Mouse (Mus musculus) heart, postnatal 0 days (tissue): Measurements from ENCODE around the gene Cxcl17. TPM values are rescaled to one million over a fixed set of nuclear protein-coding genes. Genes with fewer than 3 reads are reported as not detected.
"Not testable (repeated sequence)": the region's sequence is repeated elsewhere in the genome, so short reads cannot be mapped to it uniquely, and the experiment has no call there.

Experiments
- ATAC-seq: fragments of 200-750 bp; cut with Nextera tagmentation; 2 replicates; pipeline ENCODE4 v1.8.0; 2017; ENCODE audit warnings: low read depth, moderate number of reproducible peaks, moderate library complexity; ENCODE audit not compliant: insufficient read depth
- DNase-seq: peaks from one replicate; pipeline ENCODE4 v3.0.0-alpha.2; 2016; ENCODE audit warnings: low spot score
- H3K27ac ChIP-seq: fragments of 300-500 bp; sonication (generic); 2 replicates; pipeline ENCODE4 v1.5.1; 2014; ENCODE audit warnings: low read depth, mild to moderate bottlenecking
- H3K27me3 ChIP-seq: fragments of 300-500 bp; sonication (generic); 2 replicates; pipeline ENCODE4 v1.6.1; 2014; ENCODE audit warnings: low read length, mixed read lengths; ENCODE audit not compliant: control insufficient read depth, insufficient read depth
- H3K36me3 ChIP-seq: fragments of 300-500 bp; sonication (generic); replicated peaks from 2 replicates; pipeline ENCODE4 v1.6.1; 2014; ENCODE audit warnings: low read length, mixed read lengths; ENCODE audit not compliant: control insufficient read depth, insufficient read depth
- H3K4me1 ChIP-seq: fragments of 300-500 bp; sonication (generic); 2 replicates; pipeline ENCODE4 v1.6.1; 2014; ENCODE audit warnings: antibody characterized with exemption; ENCODE audit not compliant: control insufficient read depth, insufficient read depth
- H3K4me2 ChIP-seq: fragments of 300-500 bp; sonication (generic); 2 replicates; pipeline ENCODE4 v1.6.1; 2014; ENCODE audit warnings: low read depth, mild to moderate bottlenecking, low read length, moderate library complexity
- H3K4me3 ChIP-seq: fragments of 300-500 bp; sonication (generic); 2 replicates; pipeline ENCODE4 v1.5.1; 2014; ENCODE audit warnings: low read depth, low read length
- H3K9ac ChIP-seq: fragments of 300-500 bp; sonication (generic); replicated peaks from 2 replicates; pipeline ENCODE4 v1.6.1; 2014; ENCODE audit warnings: low read depth, low read length, mixed read lengths
- H3K9me3 ChIP-seq: fragments of 300-500 bp; sonication (generic); replicated peaks from 2 replicates; pipeline ENCODE4 v1.6.1; 2016; ENCODE audit warnings: low read length; ENCODE audit not compliant: control insufficient read depth
- CTCF ChIP-seq: IDR thresholded peaks from 2 replicates; pipeline ENCODE4 v1.5.1; 2016; ENCODE audit warnings: antibody characterized with exemption, control low read depth, low read depth
- EP300 ChIP-seq: IDR thresholded peaks from 2 replicates; pipeline ENCODE4 v1.6.1; 2016; ENCODE audit warnings: antibody characterized with exemption, low read depth
- WGBS: fragments of 180-500 bp; shearing (Covaris S2); extraction: QIAGEN DNeasy Blood & Tissue Kit; methylation state at CpG from one replicate; pipeline ENCODE4 v1.1.7; 2014; 5-methylcytosine and 5-hydroxymethylcytosine counted together
- polyA plus RNA-seq: library from polyadenylated mRNA; unstranded; fragments of >200 nt; fragmentation: Nextera tagmentation; extraction: Ambion mirVana; gene quantifications from 2 replicates; pipeline ENCODE4 v1.2.1, GENCODE M21; 2015
- total RNA-seq: library from RNA; depleted of rRNA; stranded (reverse); fragments of >200 nt; gene quantifications from 2 replicates; pipeline ENCODE4 v1.2.3, GENCODE M21; 2014; ENCODE audit warnings: low replicate concordance

Cxcl17 gene
- total and polyA plus RNA-seq, 2 experiments from 2014 or later: 0.42 TPM; not detected in 1

- no peaks in the 10 kb centered on the region for H3K4me1 ChIP-seq
- H3K27me3 ChIP-seq: no peaks in the 10 kb centered on the region
- H3K9ac ChIP-seq: no peak overlapping the region
- H3K36me3 ChIP-seq: no peaks in the 10 kb centered on the region
- TF ChIP-seq EP300 (no peak), CTCF (no peak)
- DNase-seq (no peak), ATAC-seq (no peak)
- H3K4me3 ChIP-seq: no peak overlapping the region
- H3K4me2 ChIP-seq: no peak overlapping the region
- no peaks in the 10 kb centered on the region for H3K9me3 ChIP-seq
- WGBS: 71% methylated on average over 4 of the region's 4 CpGs
- H3K27ac ChIP-seq: no peak overlapping the region
Observed at GRCm38 (mm10) chr7:25429886-25430784, 17.4 kb upstream of the Cxcl17 start.

GRCm38 (mm10) chr7:25428321-25428720 is 15.6 kb upstream of the Cxcl17 start:
- Histone ChIP-seq H3K27me3 (peaks cover 3% of the 10 kb centered on the region; the same call in 1 of the 2 replicates), H3K9me3 (no peaks in the 10 kb centered on the region), H3K4me3 (no peak overlapping the region), H3K9ac (no peak overlapping the region), H3K4me1 (no peaks in the 10 kb centered on the region), H3K4me2 (no peak overlapping the region), H3K36me3 (no peaks in the 10 kb centered on the region), H3K27ac (no peak overlapping the region)
- TF ChIP-seq CTCF (no peak), EP300 (no peak)
- no peak for ATAC-seq
- WGBS: 68% methylated on average over 3 of the region's 3 CpGs
- DNase-seq: no peak

DNA sequence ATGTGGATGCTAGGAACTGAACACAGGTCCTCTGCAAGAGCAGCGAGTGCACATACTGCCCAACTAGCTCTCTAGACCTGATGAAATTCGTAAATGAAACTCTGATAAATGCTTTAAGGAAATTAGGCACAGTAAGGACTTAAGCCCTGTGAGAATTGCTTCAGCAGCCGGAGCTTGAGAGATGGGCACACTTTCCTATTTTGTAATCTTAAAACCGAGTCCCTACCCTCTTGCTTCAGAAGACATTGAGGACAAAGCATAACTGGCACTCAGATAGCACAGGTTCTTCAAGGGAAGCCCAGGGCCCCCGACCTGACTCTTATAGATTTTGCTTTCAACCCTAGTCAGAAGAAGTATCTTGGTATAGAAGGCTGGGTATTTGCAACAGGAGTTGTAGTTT is 14.5 kb upstream of the Cxcl17 start:
- Histone ChIP-seq H3K9me3 (no peaks in the 10 kb centered on the region), H3K27me3 (peaks cover 15% of the 10 kb centered on the region; the same call in 1 of the 2 replicates), H3K4me3 (no peak overlapping the region), H3K4me2 (no peak overlapping the region), H3K4me1 (no peaks in the 10 kb centered on the region), H3K27ac (no peak overlapping the region), H3K9ac (no peak overlapping the region), H3K36me3 (no peaks in the 10 kb centered on the region)
- TF ChIP-seq CTCF: no peak
- TF ChIP-seq EP300: no peak
- DNase-seq: no peak
- no peak for ATAC-seq
- WGBS: 67% methylated on average over 5 of the region's 5 CpGs

DNA sequence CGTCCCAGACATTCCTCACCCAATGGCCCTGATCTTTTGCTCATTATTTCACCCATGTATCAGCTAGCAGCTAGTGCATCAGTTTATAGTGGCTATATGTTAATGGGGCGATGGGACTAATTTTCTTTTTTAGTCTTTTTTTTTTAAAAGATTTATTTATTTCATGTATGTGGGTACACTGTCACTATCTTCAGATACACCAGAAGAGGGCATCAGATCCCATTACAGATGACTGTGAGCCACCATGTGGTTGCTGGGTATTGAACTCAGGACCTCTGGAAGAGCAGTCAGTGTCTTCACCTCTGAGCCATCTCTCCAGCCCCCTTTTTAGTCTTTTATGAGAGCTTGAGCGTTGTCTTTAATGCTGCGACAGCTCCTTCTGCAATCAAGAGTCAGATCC is 13.7 kb upstream of the Cxcl17 start:
- not testable (repeated sequence) for H3K4me2 ChIP-seq, H3K4me3 ChIP-seq, H3K4me1 ChIP-seq, H3K9me3 ChIP-seq, H3K9ac ChIP-seq, DNase-seq, H3K27ac ChIP-seq, ATAC-seq, H3K36me3 ChIP-seq
- 79% methylated on average over 4 of the region's 4 CpGs for WGBS
- 0 out of 2 replicates have a peak, but pooled peaks have one; percentile 7 for TF ChIP-seq CTCF
- H3K27me3 ChIP-seq: peaks cover 15% of the 10 kb centered on the region; the same call in 1 of the 2 replicates

DNA sequence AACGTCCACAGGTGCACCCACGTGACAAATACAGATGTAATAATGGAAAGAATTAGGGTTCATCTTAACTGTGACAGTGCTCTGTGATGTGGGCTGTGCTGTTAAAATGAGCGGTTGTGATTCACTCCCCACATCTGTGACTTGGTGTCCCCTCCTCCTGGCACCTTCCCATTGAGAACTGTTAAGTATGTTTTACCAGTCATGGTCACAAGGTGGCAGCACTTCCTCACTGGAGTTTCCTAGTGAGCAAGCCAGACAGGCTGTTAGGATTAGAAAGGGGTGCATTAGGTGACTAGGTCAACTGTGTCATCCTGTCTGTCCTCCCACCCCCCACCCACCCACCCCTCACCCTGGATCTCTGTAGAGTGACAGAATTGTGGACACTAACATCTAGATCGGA is 11.7 kb upstream of the Cxcl17 start:
- TF ChIP-seq CTCF (peak; percentile 94), EP300 (no peak)
- Histone ChIP-seq H3K36me3 (no peaks in the 10 kb centered on the region), H3K4me3 (no peak overlapping the region), H3K4me1 (no peaks in the 10 kb centered on the region), H3K9me3 (no peaks in the 10 kb centered on the region), H3K9ac (no peak overlapping the region), H3K27ac (no peak overlapping the region), H3K27me3 (peaks cover 15% of the 10 kb centered on the region; the same call in 1 of the 2 replicates), H3K4me2 (no peak overlapping the region)
- WGBS: 32% methylated on average over 4 of the region's 4 CpGs
- no peak for ATAC-seq
- peak; percentile 73 for DNase-seq
